Mouse (Mus musculus) heart, postnatal 0 days (tissue): ENCODE measurements around the gene Irgc1. TPM values are rescaled to one million over a fixed set of nuclear protein-coding genes. Genes with fewer than 3 reads are reported as not detected.

Source experiments
- ATAC-seq: fragments of 200-750 bp; cut with Nextera tagmentation; 2 replicates; pipeline ENCODE4 v1.8.0; 2017; ENCODE audit warnings: low read depth, moderate number of reproducible peaks, moderate library complexity; ENCODE audit not compliant: insufficient read depth
- DNase-seq: peaks from one replicate; pipeline ENCODE4 v3.0.0-alpha.2; 2016; ENCODE audit warnings: low spot score
- H3K27ac ChIP-seq: fragments of 300-500 bp; sonication (generic); 2 replicates; pipeline ENCODE4 v1.5.1; 2014; ENCODE audit warnings: low read depth, mild to moderate bottlenecking
- H3K27me3 ChIP-seq: fragments of 300-500 bp; sonication (generic); 2 replicates; pipeline ENCODE4 v1.6.1; 2014; ENCODE audit warnings: low read length, mixed read lengths; ENCODE audit not compliant: control insufficient read depth, insufficient read depth
- H3K36me3 ChIP-seq: fragments of 300-500 bp; sonication (generic); replicated peaks from 2 replicates; pipeline ENCODE4 v1.6.1; 2014; ENCODE audit warnings: low read length, mixed read lengths; ENCODE audit not compliant: control insufficient read depth, insufficient read depth
- H3K4me1 ChIP-seq: fragments of 300-500 bp; sonication (generic); 2 replicates; pipeline ENCODE4 v1.6.1; 2014; ENCODE audit warnings: antibody characterized with exemption; ENCODE audit not compliant: control insufficient read depth, insufficient read depth
- H3K4me2 ChIP-seq: fragments of 300-500 bp; sonication (generic); 2 replicates; pipeline ENCODE4 v1.6.1; 2014; ENCODE audit warnings: low read depth, mild to moderate bottlenecking, low read length, moderate library complexity
- H3K4me3 ChIP-seq: fragments of 300-500 bp; sonication (generic); 2 replicates; pipeline ENCODE4 v1.5.1; 2014; ENCODE audit warnings: low read depth, low read length
- H3K9ac ChIP-seq: fragments of 300-500 bp; sonication (generic); replicated peaks from 2 replicates; pipeline ENCODE4 v1.6.1; 2014; ENCODE audit warnings: low read depth, low read length, mixed read lengths
- H3K9me3 ChIP-seq: fragments of 300-500 bp; sonication (generic); replicated peaks from 2 replicates; pipeline ENCODE4 v1.6.1; 2016; ENCODE audit warnings: low read length; ENCODE audit not compliant: control insufficient read depth
- CTCF ChIP-seq: IDR thresholded peaks from 2 replicates; pipeline ENCODE4 v1.5.1; 2016; ENCODE audit warnings: antibody characterized with exemption, control low read depth, low read depth
- EP300 ChIP-seq: IDR thresholded peaks from 2 replicates; pipeline ENCODE4 v1.6.1; 2016; ENCODE audit warnings: antibody characterized with exemption, low read depth
- WGBS: fragments of 180-500 bp; shearing (Covaris S2); extraction: QIAGEN DNeasy Blood & Tissue Kit; methylation state at CpG from one replicate; pipeline ENCODE4 v1.1.7; 2014; 5-methylcytosine and 5-hydroxymethylcytosine counted together
- polyA plus RNA-seq: library from polyadenylated mRNA; unstranded; fragments of >200 nt; fragmentation: Nextera tagmentation; extraction: Ambion mirVana; gene quantifications from 2 replicates; pipeline ENCODE4 v1.2.1, GENCODE M21; 2015
- total RNA-seq: library from RNA; depleted of rRNA; stranded (reverse); fragments of >200 nt; gene quantifications from 2 replicates; pipeline ENCODE4 v1.2.3, GENCODE M21; 2014; ENCODE audit warnings: low replicate concordance

Irgc1 gene
- total and polyA plus RNA-seq, 2 experiments from 2014 or later = not detected

DNA sequence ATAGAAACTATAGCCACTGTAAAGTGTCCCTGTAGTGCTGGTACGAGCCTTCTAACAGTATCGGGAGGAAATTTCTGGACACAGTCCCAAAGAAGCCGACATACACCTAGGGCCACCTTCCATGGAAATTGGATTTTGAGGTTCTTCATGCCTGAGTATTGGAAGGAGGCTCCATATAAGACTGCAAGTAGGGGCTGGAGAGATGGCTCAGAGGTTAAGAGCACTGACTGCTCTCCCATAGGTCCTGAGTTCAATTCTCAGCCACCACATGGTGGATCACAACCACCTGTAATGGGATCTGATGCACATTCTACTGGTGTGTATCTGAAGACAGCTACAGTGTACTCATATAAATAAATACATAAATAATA is 52.0 kb downstream of the Irgc1 start:
- Histone ChIP-seq H3K4me1 (0 out of 2 replicates have a peak, but pooled peaks cover 4% of the 10 kb centered on the region), H3K36me3 (peaks cover 20% of the 10 kb centered on the region), H3K9ac (peak overlapping the region; percentile 71; the same call in 1 of the 2 replicates), H3K27me3 (no peaks in the 10 kb centered on the region), H3K27ac (peak overlapping the region; percentile 100), H3K4me2 (peak overlapping the region; percentile 70), H3K9me3 (0 out of 2 replicates have a peak, but pooled peaks cover 3% of the 10 kb centered on the region), H3K4me3 (peak overlapping the region; percentile 75)
- no peak for DNase-seq
- WGBS = 9% methylated on average over 3 of the region's 3 CpGs
- TF ChIP-seq CTCF = no peak
- no peak; the same call in 1 of the 2 replicates for TF ChIP-seq EP300
- no peak for ATAC-seq

GRCm38 (mm10) chr7:24399256-24400081 is 52.6 kb downstream of the Irgc1 start, which contains the start of gene Smg9:
Gene Smg9 (plus strand): TSS chr7:24399619.
- Histone ChIP-seq H3K36me3 (peaks cover 16% of the 10 kb centered on the region), H3K27ac (peak within 1 kb of the TSS; percentile 100), H3K4me1 (0 out of 2 replicates have a peak, but pooled peaks cover 4% of the 10 kb centered on the region), H3K4me2 (peak within 1 kb of the TSS; percentile 70), H3K4me3 (peak within 1 kb of the TSS; percentile 75), H3K9me3 (0 out of 2 replicates have a peak, but pooled peaks cover 3% of the 10 kb centered on the region), H3K9ac (peak within 1 kb of the TSS; percentile 71), H3K27me3 (no peaks in the 10 kb centered on the region)
- peak; percentile 97 for ATAC-seq
- DNase-seq = peak; percentile 98
- TF ChIP-seq CTCF (no peak), EP300 (no peak)
- 3% methylated on average over 66 of the region's 66 CpGs for WGBS

- ATAC-seq (no peak), DNase-seq (no peak)
- 92% methylated on average over 8 of the region's 8 CpGs for WGBS
- Histone ChIP-seq H3K27me3 (no peaks in the 10 kb centered on the region), H3K4me3 (no peak overlapping the region), H3K4me2 (no peak overlapping the region), H3K36me3 (peaks cover 12% of the 10 kb centered on the region), H3K9me3 (0 out of 2 replicates have a peak, but pooled peaks cover 3% of the 10 kb centered on the region), H3K27ac (no peak overlapping the region), H3K4me1 (0 out of 2 replicates have a peak, but pooled peaks cover 4% of the 10 kb centered on the region), H3K9ac (no peak overlapping the region)
- TF ChIP-seq CTCF (no peak), EP300 (no peak)
These were observed 53.7 kb downstream of the Irgc1 start for GRCm38 (mm10) chr7:24398364-24398913.

DNA sequence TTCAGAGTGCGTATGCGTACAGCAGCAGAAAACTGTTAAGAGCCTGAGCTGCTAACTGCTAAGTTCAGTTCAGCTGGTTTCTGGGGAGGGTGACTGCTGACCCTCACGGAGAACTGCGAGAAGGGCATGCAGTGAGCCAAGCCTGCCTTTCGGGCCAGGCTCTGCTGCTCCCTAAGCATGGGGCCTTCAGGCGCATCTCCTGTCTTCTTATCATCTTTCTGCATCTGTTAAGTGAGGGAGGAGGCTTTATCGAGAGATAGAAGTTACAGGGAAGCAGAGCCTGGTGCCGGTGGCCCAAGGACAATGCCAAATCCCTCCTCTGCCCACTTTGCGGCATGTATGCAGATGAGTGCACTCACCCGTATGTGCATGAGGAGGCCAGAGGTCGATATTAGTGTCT is 55.3 kb downstream of the Irgc1 start:
- Histone ChIP-seq H3K27me3 (no peaks in the 10 kb centered on the region), H3K4me2 (no peak overlapping the region), H3K27ac (no peak overlapping the region), H3K9ac (no peak overlapping the region), H3K4me1 (0 out of 2 replicates have a peak, but pooled peaks cover 4% of the 10 kb centered on the region), H3K4me3 (no peak overlapping the region), H3K9me3 (no peaks in the 10 kb centered on the region), H3K36me3 (no peaks in the 10 kb centered on the region)
- no peak for ATAC-seq
- WGBS = 68% methylated on average over 11 of the region's 11 CpGs
- DNase-seq = no peak
- TF ChIP-seq CTCF = no peak
- no peak for TF ChIP-seq EP300

DNA sequence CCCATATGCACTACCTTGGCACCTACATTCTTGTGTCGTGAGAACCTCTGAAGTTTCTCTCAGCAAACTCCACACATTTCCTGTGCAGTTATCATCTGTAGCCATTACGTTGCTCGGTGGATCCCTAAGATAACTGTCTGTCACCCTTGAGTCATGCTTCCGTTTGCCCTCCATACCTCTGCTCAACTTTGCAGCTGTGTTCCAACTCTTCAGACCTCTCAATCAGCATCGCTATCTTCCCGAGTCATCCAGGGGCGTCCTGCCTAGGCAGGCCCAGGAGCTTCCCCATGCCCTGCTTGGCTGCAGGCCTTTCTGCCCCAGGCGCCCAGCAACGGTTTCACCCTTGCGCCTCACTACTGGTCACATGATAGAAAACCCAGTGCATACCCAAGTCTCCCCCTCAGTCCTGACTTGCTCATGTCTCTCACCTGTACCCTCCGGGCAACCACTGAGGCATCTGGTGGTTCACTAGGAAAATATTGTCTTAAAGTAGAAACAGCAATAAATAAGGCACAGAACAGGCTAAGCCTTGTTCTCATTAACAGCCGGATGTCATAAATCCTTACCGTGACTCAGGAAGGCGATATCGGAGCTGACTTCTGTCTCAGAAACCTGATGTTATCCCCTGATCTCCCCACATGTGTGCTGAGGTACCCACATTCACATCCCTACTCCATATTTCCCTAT is 57.5 kb downstream of the Irgc1 start:
- H3K27me3 ChIP-seq = no peaks in the 10 kb centered on the region
- H3K9ac ChIP-seq = no peak overlapping the region
- H3K4me2 ChIP-seq = no peak overlapping the region
- WGBS = 60% methylated on average over 15 of the region's 15 CpGs
- H3K27ac ChIP-seq = no peak overlapping the region
- H3K4me3 ChIP-seq = no peak overlapping the region
- H3K9me3 ChIP-seq = no peaks in the 10 kb centered on the region
- no peak for TF ChIP-seq EP300
- no peak for TF ChIP-seq CTCF
- DNase-seq = no peak
- no peaks in the 10 kb centered on the region for H3K36me3 ChIP-seq
- no peak for ATAC-seq
- no peaks in the 10 kb centered on the region for H3K4me1 ChIP-seq
